Mouse (Mus musculus) MEL (cell line): ENCODE data around the gene Oxt. TPM values are rescaled to one million over a fixed set of nuclear protein-coding genes. Genes with fewer than 3 reads are reported as not detected.

Source experiments
- DNase-seq: peaks from one replicate; pipeline ENCODE4 v3.0.0; 2011; ENCODE audit warnings: low read depth, low spot score
- H3K27ac ChIP-seq: 2 replicates; pipeline ENCODE4 v1.5.1; 2012; ENCODE audit warnings: low read depth, mild to moderate bottlenecking, control low read depth, low read length, moderate library complexity; ENCODE audit not compliant: control insufficient read depth
- H3K27me3 ChIP-seq, 2 experiments: fragments of 150-350 bp in 1 of 2; sonication (generic) in 1 of 2; 2 replicates each; pipeline ENCODE4 v1.6.1; 2012; ENCODE audit warnings: low read length in 2 of 2, mild to moderate bottlenecking in 2 of 2, improper control_type of control experiment in 1 of 2, moderate library complexity in 1 of 2; ENCODE audit not compliant: insufficient read depth in 2 of 2, control insufficient read depth in 1 of 2
- H3K36me3 ChIP-seq, 2 experiments: 2 replicates each; pipeline ENCODE4 v1.6.1; 2012 to 2014; ENCODE audit warnings: low read length in 2 of 2, improper control_type of control experiment in 1 of 2, inconsistent platforms in 1 of 2, mild to moderate bottlenecking in 1 of 2; ENCODE audit not compliant: insufficient read depth in 2 of 2, control insufficient read depth in 1 of 2
- H3K4me1 ChIP-seq, 2 experiments: fragments of 150-350 bp in 1 of 2; sonication (generic) in 1 of 2; 2 replicates each; pipeline ENCODE4 v1.6.1; 2012; ENCODE audit warnings: low read length in 2 of 2, improper control_type of control experiment in 1 of 2, mild to moderate bottlenecking in 1 of 2; ENCODE audit not compliant: insufficient read depth in 2 of 2, control insufficient read depth in 1 of 2
- H3K4me3 ChIP-seq, 2 experiments: fragments of 150-350 bp in 1 of 2; sonication (generic) in 1 of 2; 2 replicates each; pipeline ENCODE4 v1.5.1; 2012; ENCODE audit warnings: low read depth in 2 of 2, low read length in 2 of 2, mild to moderate bottlenecking in 2 of 2, moderate library complexity in 2 of 2, control low read depth in 1 of 2, improper control_type of control experiment in 1 of 2; ENCODE audit not compliant: control insufficient read depth in 1 of 2, insufficient read depth in 1 of 2
- H3K79me2 ChIP-seq: 2 replicates; pipeline ENCODE4 v1.6.1; 2012; ENCODE audit warnings: mild to moderate bottlenecking, low read length, moderate library complexity; ENCODE audit not compliant: control insufficient read depth, poor library complexity, insufficient read depth
- H3K9ac ChIP-seq: 2 replicates; pipeline ENCODE4 v1.6.1; 2012; ENCODE audit warnings: low read depth, mild to moderate bottlenecking, control low read depth, low read length, moderate library complexity; ENCODE audit not compliant: control insufficient read depth, poor library complexity, severe bottlenecking
- H3K9me3 ChIP-seq: fragments of 150-350 bp; sonication (generic); replicated peaks from 2 replicates; pipeline ENCODE4 v1.6.1; 2012; ENCODE audit warnings: mild to moderate bottlenecking, low read length, improper control_type of control experiment, moderate library complexity; ENCODE audit not compliant: insufficient read depth
- CHD2 ChIP-seq: IDR thresholded peaks from 2 replicates; pipeline ENCODE4 v1.6.1; 2011; ENCODE audit warnings: low read length, improper control_type of control experiment
- CTCF ChIP-seq, 3 experiments: IDR thresholded peaks in 2 of 3; conservative IDR thresholded peaks in 1 of 3; 2 replicates each; pipeline ENCODE4 v1.5.1; 2011 to 2012; ENCODE audit warnings: low read length in 3 of 3, low read depth in 2 of 3, mild to moderate bottlenecking in 2 of 3, improper control_type of control experiment in 1 of 3, inconsistent platforms in 1 of 3, mixed read lengths in 1 of 3, moderate library complexity in 1 of 3; ENCODE audit not compliant: control insufficient read depth in 1 of 3, insufficient read depth in 1 of 3, poor library complexity in 1 of 3, severe bottlenecking in 1 of 3
- E2F4 ChIP-seq: IDR thresholded peaks from 2 replicates; pipeline ENCODE4 v1.6.1; 2011; ENCODE audit warnings: low read depth, low read length, improper control_type of control experiment, borderline replicate concordance
- ELF1 ChIP-seq: IDR thresholded peaks from 2 replicates; pipeline ENCODE4 v1.6.1; 2014; ENCODE audit warnings: low read depth, mild to moderate bottlenecking, inconsistent platforms, low read length, improper control_type of control experiment, moderate library complexity
- EP300 ChIP-seq, 2 experiments: IDR thresholded peaks; 2 replicates each; pipeline ENCODE4 v1.6.1; 2011; ENCODE audit warnings: improper control_type of control experiment in 2 of 2, low read length in 2 of 2, low read depth in 1 of 2, mild to moderate bottlenecking in 1 of 2
- ETS1 ChIP-seq: IDR thresholded peaks from 2 replicates; pipeline ENCODE4 v1.6.1; 2012; ENCODE audit warnings: low read depth, mild to moderate bottlenecking, inconsistent platforms, low read length, improper control_type of control experiment, moderate library complexity
- HCFC1 ChIP-seq: IDR thresholded peaks from 2 replicates; pipeline ENCODE4 v1.6.1; 2012; ENCODE audit warnings: low read depth, mild to moderate bottlenecking, inconsistent platforms, low read length, improper control_type of control experiment, moderate library complexity
- JUND ChIP-seq: IDR thresholded peaks from 2 replicates; pipeline ENCODE4 v1.6.1; 2011; ENCODE audit warnings: low read depth, mild to moderate bottlenecking, improper control_type of control experiment, low read length
- KAT2A ChIP-seq: conservative IDR thresholded peaks from 2 replicates; pipeline ENCODE4 v1.6.1; 2012; ENCODE audit warnings: low read depth, low read length, improper control_type of control experiment, inconsistent platforms
- MXI1 ChIP-seq: IDR thresholded peaks from 2 replicates; pipeline ENCODE4 v1.6.1; 2011; ENCODE audit warnings: mild to moderate bottlenecking, low read depth, low read length, improper control_type of control experiment
- NELFE ChIP-seq: IDR thresholded peaks from 2 replicates; pipeline ENCODE4 v1.6.1; 2011; ENCODE audit warnings: low read depth, low read length, improper control_type of control experiment
- POLR2A ChIP-seq, 2 experiments: IDR thresholded peaks; 2 replicates each; pipeline ENCODE4 v1.6.1; 2011 to 2012; ENCODE audit warnings: low read length in 2 of 2, mild to moderate bottlenecking in 2 of 2, control low read depth in 1 of 2, improper control_type of control experiment in 1 of 2, low read depth in 1 of 2, moderate library complexity in 1 of 2; ENCODE audit not compliant: control insufficient read depth in 1 of 2, insufficient read depth in 1 of 2, poor library complexity in 1 of 2
- POLR2AphosphoS2 ChIP-seq: IDR thresholded peaks from 2 replicates; pipeline ENCODE4 v1.6.1; 2011; ENCODE audit warnings: low read length, improper control_type of control experiment
- RCOR1 ChIP-seq: IDR thresholded peaks from 2 replicates; pipeline ENCODE4 v1.6.1; 2012; ENCODE audit warnings: low read depth, mild to moderate bottlenecking, inconsistent platforms, low read length, improper control_type of control experiment
- TBP ChIP-seq: IDR thresholded peaks from 2 replicates; pipeline ENCODE4 v1.8.0; 2011; ENCODE audit warnings: low read depth, low read length, improper control_type of control experiment
- TCF12 ChIP-seq: IDR thresholded peaks from 2 replicates; pipeline ENCODE4 v1.6.1; 2014; ENCODE audit warnings: low read depth, mild to moderate bottlenecking, inconsistent platforms, low read length, improper control_type of control experiment, moderate library complexity
- UBTF ChIP-seq: IDR thresholded peaks from 2 replicates; pipeline ENCODE4 v1.6.1; 2012; ENCODE audit warnings: low read depth, mild to moderate bottlenecking, inconsistent platforms, low read length, improper control_type of control experiment, moderate library complexity, borderline replicate concordance; ENCODE audit not compliant: insufficient read depth
- ZC3H11A ChIP-seq: IDR thresholded peaks from 2 replicates; pipeline ENCODE4 v1.6.1; 2012; ENCODE audit warnings: low read depth, mild to moderate bottlenecking, inconsistent platforms, low read length, improper control_type of control experiment
- ZKSCAN1 ChIP-seq: IDR thresholded peaks from 2 replicates; pipeline ENCODE4 v1.6.1; 2012; ENCODE audit warnings: low read depth, mild to moderate bottlenecking, inconsistent platforms, low read length, improper control_type of control experiment, moderate library complexity
- polyA plus RNA-seq, 2 experiments: library from polyadenylated mRNA; stranded (reverse) in 1 of 2; unstranded in 1 of 2; fragments of >175 nt in 1 of 2; fragments of >200 nt in 1 of 2; gene quantifications; 2 replicates each; pipeline versions ENCODE4 v1.2.1 to v1.2.4; 2012; ENCODE audit warnings: low replicate concordance in 2 of 2, low read depth in 1 of 2; ENCODE audit not compliant: insufficient read length in 2 of 2, insufficient read depth in 1 of 2, missing spikeins in 1 of 2
- total RNA-seq: library from RNA; depleted of rRNA; stranded (reverse); fragments of 300-350 nt; gene quantifications from 2 replicates; pipeline ENCODE4 v1.2.3, GENCODE M21; 2012

Oxt gene
- total and polyA plus RNA-seq, 3 experiments, result 0.14 TPM; not detected in 2

- Histone ChIP-seq H3K36me3 (peaks cover 4 to 5% of the 10 kb centered on the region in 2 experiments), H3K79me2 (peaks cover 14% of the 10 kb centered on the region), H3K4me3 (no peak overlapping the region), H3K27ac (no peak overlapping the region), H3K9ac (no peak overlapping the region), H3K27me3 (no peaks in the 10 kb centered on the region), H3K4me1 (peaks cover 2 to 7% of the 10 kb centered on the region in 2 experiments; a peak in 2 of 4 replicates), H3K9me3 (no peaks in the 10 kb centered on the region)
- DNase-seq, result no peak
- TF ChIP-seq NELFE (no peak), EP300 (IDR thresholded peaks at IDR 0.05; ENCODE audit: low read depth in 1 of 2, low read length in 2 of 2) (no peak), E2F4 (no peak), MXI1 (no peak), ETS1 (no peak), POLR2AphosphoS2 (no peak), POLR2A (IDR thresholded peaks at IDR 0.05; ENCODE audit: control insufficient read depth in 1 of 2, insufficient read depth in 1 of 2, low read depth in 1 of 2, low read length in 2 of 2, poor library complexity in 1 of 2) (no peak), CHD2 (no peak), UBTF (no peak), RCOR1 (no peak), TBP (no peak), HCFC1 (no peak), CTCF (IDR thresholded peaks at IDR 0.05 in 2 of 3, conservative IDR thresholded peaks at IDR 0.05 in 1 of 3; ENCODE audit: control insufficient read depth in 1 of 3, insufficient read depth in 1 of 3, low read depth in 2 of 3, low read length in 3 of 3, poor library complexity in 1 of 3, severe bottlenecking in 1 of 3) (no peak), ZC3H11A (no peak), KAT2A (no peak), ELF1 (no peak), JUND (no peak)
Observed at GRCm38 (mm10) chr2:130568921-130569320, 7.1 kb upstream of the Oxt start.

DNA sequence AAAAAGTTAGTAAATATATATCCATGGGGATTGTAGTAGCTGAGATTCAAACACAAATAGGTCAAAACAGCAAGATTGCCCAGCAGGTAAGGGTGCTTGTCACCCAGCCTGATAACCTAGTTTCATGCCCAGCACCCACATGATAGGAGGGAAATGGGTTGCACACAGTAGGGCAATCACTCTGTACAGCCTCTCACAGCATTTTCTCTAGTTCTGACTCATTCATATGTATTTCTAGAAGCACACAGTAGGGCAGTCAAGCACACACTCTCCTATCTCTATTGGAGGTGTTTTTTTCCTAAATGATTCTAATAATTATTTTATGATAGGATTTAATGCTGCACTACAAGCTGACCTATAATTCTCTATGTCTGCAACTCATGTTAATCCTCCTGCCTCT, 6.0 kb upstream of the Oxt start:
- peak; percentile 73 for TF ChIP-seq ZKSCAN1
- TF ChIP-seq TCF12, result no peak
- no peak for DNase-seq

More for the DNA sequence above, 6.0 kb upstream of the Oxt start:
- no peaks in the 10 kb centered on the region for H3K9me3 ChIP-seq
- no peaks in the 10 kb centered on the region for H3K27me3 ChIP-seq
- H3K36me3 ChIP-seq, result peaks cover 0 to 5% of the 10 kb centered on the region in 2 experiments; a peak in 2 of 4 replicates
- H3K4me1 ChIP-seq, result peaks cover 0 to under 1% of the 10 kb centered on the region in 2 experiments; a peak in 1 of 4 replicates
- no peak overlapping the region for H3K27ac ChIP-seq
- no peak overlapping the region for H3K9ac ChIP-seq
- no peak overlapping the region for H3K4me3 ChIP-seq
- peaks cover 4% of the 10 kb centered on the region for H3K79me2 ChIP-seq
